Mouse (Mus musculus): ENCODE measurements around the gene Sema4d. TPM values are rescaled to one million over a fixed set of nuclear protein-coding genes. Genes with fewer than 3 reads are reported as not detected.

The Sema4d gene
- 2.4 and 2.5 TPM in 2 replicates for polyA plus RNA-seq (2015; fragmentation: Nextera tagmentation; extraction: Ambion mirVana)

GRCm38 (mm10) chr13:51793425-51793891 is at the start of gene Sema4d:
Gene Sema4d (minus strand): TSS chr13:51793747.

GRCm38 (mm10) chr13:51651408-51652064 is 142.0 kb downstream of the Sema4d start, which contains the start of gene Secisbp2:
Gene Secisbp2 (plus strand): TSS chr13:51651697.

GRCm38 (mm10) chr13:51644829-51645789 is 148.4 kb downstream of the Sema4d start, which contains the start of gene Cks2:
Gene Cks2 (plus strand): TSS chr13:51645232.

Small RNA genes lying within 50 kb of the gene (microRNA-seq; reads per million reads assigned to microRNA genes)
- gene Gm23566: not detected

Other genes starting within 250 kb of the Sema4d start
- 0.12 TPM in 1 of 2 replicates, not detected in the other for gene Shc3, start 224.3 kb downstream of the Sema4d start, polyA plus RNA-seq (2015; fragmentation: Nextera tagmentation; extraction: Ambion mirVana)
- 69.3 and 89.2 TPM in 2 replicates for gene Cks2, start 148.5 kb downstream of the Sema4d start, polyA plus RNA-seq (2015; fragmentation: Nextera tagmentation; extraction: Ambion mirVana)
- 15.5 and 16.7 TPM in 2 replicates for gene Secisbp2, start 142.1 kb downstream of the Sema4d start, polyA plus RNA-seq (2015; fragmentation: Nextera tagmentation; extraction: Ambion mirVana)
- 260 and 292 TPM in 2 replicates for gene Gadd45g, start 52.9 kb upstream of the Sema4d start, polyA plus RNA-seq (2015; fragmentation: Nextera tagmentation; extraction: Ambion mirVana)